Mouse (Mus musculus): Measurements from ENCODE around the gene Ttc23.

Ttc23 gene

GRCm38 (mm10) chr7:67741706-67742105 is 94.5 kb downstream of the Ttc23 start:
- DNase-seq (ENCODE audit: low spot score in 2 of 2) = no peak

DNA sequence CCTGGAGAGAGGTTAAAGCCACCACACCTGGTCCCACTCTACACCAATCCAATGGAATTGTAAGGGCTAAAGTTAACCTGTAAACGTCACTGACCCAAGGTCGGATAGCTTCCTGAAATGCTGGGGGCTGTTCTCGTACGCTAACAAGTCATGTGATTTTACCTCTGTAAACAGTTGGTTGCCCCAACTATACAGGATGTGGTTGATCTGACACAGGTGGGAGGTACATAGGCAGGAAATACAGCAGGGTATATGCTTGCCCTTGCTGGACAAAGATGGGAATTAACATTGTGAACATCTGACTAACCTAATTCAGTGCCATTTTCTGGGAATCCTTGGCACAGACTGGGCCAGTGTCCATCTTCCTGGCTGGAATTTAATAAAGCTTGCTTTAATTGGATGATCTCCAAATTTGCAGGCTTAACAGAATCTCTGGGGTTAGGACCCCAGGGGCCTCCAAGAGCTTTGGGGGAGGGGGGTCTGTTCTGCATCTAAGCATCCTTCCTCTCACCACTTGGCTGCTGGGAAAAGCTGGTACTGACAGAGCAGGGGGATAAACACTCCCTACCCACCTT is 100.6 kb downstream of the Ttc23 start:
- no peak for DNase-seq (ENCODE audit: low spot score in 2 of 2)

DNA sequence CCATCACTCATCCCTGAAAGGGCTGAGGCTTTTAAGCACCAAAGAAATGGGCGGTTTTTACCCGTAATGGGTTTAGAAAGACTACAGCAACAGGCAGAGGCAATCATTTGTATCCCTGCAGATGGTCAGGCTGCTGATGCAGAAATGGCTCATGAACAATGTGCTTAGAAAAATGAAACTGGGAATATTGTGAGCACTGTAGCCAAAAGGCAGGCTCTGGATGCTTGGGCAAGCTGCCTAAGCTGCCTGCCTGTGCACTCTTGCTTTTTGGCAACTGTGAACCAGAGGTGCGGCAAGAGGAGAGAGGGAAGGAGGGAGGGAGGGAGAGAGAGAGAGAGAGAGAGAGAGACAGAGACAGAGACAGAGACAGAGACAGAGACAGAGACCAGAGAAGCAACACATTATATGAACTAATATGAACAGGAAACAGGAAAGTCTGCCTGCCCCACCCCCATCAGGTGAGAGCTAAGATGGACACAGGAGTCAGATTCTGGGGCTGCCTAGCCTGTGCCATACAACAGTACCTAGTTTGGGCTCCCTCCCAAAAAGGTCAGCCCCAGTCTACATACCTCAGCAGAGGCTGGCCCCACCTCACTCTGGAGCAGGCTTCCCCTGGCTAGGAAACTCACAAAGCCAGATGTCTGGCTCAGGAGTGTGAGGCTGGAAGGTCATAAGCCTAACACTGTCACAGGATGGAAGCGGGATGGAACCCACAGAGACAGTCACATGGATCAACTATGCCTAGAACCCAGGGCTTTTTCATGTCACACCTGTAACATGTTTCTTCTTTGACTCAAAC is 102.4 kb downstream of the Ttc23 start:
- DNase-seq (ENCODE audit: low spot score in 2 of 2) = no peak

DNA sequence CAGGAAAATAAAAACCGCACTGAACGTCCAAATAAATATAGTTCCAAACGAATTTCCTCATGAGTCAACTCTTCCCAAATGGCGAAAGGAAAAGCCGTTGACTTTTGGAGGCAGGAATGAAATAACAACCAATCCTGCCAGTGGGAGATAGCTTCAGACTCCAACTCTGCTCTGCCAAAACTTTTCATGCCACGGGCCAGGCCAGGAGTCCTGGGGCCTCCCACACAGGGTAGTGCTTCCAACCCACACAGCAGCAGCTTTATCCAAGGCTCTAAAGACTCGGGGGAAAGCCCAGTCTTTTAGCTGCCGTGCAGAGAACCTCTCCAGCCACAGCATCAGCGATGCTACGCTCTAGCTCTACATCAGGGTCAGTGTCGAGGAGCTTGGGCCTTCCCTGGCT is 107.4 kb downstream of the Ttc23 start:
- no peak for DNase-seq (ENCODE audit: low spot score in 2 of 2)

DNA sequence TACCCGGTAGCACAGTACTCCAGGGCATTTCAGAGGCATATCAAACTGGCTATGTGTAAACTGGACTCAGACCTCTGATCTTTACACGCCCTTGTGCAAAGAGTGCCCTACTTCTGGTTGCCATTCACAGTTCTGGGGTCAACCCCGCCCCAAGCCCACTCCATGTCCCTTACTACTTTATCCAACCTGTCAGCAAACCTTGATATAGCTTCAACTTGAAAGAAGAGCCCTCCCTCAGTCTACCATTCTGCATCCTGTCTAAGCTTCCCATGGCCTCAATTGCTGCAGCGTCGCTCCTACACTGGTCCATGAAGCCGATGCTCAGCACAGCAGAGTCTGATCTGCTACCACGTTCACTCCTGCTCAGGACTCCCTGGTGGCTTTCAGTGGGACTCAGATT is 108.2 kb downstream of the Ttc23 start:
- no peak for DNase-seq (ENCODE audit: low spot score in 2 of 2)

DNA sequence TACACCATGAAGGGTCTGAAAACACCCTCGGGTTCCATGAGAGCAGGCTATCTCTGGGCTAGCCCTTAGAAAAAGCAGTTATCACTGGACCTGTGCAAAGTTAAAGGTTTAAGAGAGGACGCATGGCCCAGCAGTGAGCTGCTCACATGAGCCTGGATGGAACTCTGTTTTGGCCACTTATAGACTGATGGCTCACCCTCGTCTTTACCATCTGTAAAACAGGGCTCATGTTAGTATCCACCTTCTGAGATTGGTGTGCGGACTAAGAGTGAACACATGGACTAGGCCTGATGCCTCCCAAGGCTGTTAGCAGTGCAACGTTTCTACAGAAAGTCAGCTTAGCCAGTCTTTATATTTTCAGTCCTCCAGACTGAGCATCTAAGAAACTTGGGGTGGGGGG is 109.4 kb downstream of the Ttc23 start:
- DNase-seq (ENCODE audit: low spot score in 2 of 2) = no peak

DNA sequence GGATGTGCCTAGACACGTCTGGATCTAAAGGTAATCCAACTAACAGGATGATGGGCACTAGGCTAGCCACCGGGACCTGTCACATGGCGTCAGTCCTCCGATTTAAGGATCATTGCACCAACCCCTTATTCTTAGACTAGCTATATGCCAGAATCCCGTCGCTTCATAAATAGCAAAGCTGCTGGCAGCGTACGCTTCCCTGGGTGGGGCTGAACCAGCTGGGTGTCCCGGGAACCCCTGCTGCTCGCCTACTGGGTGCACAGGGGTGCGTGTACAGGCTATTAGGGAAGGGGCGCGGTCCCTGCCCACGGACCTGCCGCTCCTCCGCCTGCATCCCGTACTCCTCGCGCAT is 111.3 kb downstream of the Ttc23 start:
- DNase-seq (ENCODE audit: low spot score in 2 of 2) = no peak

DNA sequence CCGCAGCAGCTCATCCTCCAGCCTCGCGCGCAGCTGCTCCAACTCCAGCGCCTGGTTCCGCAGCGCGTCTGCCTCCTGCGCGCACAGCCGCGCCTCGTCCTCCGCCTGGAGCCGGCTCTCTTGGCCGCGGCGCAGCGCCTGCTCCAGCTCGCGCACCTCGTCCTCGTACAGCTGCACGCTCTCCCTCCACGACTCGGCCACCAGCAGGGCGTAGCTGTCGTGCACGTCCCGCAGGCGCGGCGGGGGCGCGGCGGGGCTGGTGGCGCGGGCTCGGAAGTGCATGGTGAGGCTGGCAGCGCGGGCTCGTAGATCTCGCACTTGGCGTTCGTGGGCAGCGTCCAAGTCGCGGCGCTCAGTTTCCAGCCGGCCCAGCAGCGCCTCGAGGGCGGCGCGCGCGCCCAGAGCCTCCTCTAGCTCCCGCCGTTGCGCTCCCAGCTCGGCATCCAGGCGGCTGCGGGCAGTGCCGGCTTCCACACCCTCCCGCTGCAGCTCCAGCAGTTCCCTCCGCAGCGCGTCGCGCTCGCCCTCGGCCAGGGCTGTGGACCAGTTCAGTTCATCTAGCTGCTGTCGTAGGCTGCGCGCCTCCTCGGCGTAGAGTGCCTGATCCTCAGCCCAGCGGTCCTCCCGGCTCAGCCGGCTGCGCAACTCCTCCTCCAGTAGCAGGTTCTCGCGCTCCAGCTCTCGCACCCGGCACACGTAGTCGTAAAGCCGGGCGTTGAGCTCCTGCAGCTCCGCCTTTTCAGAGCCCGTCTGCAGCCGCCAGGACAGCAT is 111.8 kb downstream of the Ttc23 start:
- DNase-seq (ENCODE audit: low spot score in 2 of 2) = peak; percentile 79 to 80

DNA sequence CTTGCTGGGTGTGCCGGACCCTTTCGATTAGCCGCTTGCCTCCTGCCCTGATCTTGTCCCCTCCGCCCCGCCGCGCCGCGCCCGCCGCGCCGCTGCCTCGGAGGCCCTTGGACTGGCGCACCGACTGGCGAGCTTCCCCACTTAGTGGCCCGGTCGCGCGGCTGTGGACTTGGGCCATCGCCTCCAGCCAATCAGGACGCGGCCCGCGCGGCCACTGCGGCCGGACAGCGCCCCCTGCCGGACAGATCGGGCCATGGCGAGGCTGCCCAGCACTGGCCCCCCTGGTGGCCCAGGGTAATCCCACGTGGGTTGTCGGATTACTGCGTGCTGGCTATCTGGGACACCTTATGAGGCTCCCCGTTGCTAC is 112.4 kb downstream of the Ttc23 start, which contains the start of gene Synm:
Synm (minus strand) TSS at position 114 of the 367 bp plus-strand sequence.
- peak; percentile 90 to 91 for DNase-seq (ENCODE audit: low spot score in 2 of 2)

GRCm38 (mm10) chr7:67763625-67764024 is 116.4 kb downstream of the Ttc23 start:
- no peak for DNase-seq (ENCODE audit: low spot score in 2 of 2)

DNA sequence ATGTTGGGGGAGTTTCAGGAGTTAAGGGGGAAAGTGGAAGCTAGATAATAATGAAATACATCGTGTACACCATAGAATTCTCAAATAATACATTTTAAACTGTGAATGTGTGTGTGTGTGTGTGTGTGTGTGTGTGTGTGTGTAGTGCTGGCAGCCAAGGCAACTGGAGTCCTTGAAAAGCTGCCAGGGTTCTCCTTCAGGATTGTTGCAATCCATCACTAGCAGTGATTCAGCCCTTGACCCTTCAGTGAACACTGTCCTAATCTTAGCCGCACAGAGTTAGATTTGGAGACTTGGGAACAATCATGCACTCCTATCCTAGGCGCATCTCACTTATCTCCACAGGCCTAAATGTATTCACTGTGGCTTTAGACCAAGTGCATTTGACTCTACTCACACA is 120.9 kb downstream of the Ttc23 start:
- no peak for DNase-seq (ENCODE audit: low spot score in 2 of 2)

- no peak for DNase-seq (ENCODE audit: low spot score in 2 of 2)
These were observed 122.3 kb downstream of the Ttc23 start for GRCm38 (mm10) chr7:67769487-67769886.

- DNase-seq (ENCODE audit: low spot score in 2 of 2) = no peak
These were observed 125.0 kb downstream of the Ttc23 start for GRCm38 (mm10) chr7:67772231-67772630.

DNA sequence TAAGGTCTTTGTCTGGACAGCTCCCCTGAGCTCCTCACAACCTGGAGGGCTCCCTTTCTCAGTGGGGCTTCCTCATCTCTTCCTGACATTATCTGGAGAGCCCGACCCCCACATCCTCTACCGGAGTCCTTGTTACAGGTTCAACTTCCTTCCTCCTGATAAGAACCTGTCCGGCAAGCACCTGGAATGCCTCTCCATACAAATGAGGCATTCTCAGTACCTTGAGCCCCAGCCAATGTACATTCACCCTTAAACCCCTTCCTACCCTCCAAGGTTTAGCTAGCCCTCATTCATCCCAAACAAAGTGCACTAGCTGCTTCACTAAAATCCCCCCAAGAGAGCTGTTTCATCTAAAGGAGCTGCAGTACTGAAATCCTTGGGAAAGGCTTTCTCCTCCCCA is 128.4 kb downstream of the Ttc23 start:
- DNase-seq (ENCODE audit: low spot score in 2 of 2) = no peak

- DNase-seq (ENCODE audit: low spot score in 2 of 2) = no peak
These were observed 129.6 kb downstream of the Ttc23 start for GRCm38 (mm10) chr7:67776636-67777305.

- no peak for DNase-seq (ENCODE audit: low spot score in 2 of 2)
These were observed 140.7 kb downstream of the Ttc23 start for GRCm38 (mm10) chr7:67787861-67788260.

DNA sequence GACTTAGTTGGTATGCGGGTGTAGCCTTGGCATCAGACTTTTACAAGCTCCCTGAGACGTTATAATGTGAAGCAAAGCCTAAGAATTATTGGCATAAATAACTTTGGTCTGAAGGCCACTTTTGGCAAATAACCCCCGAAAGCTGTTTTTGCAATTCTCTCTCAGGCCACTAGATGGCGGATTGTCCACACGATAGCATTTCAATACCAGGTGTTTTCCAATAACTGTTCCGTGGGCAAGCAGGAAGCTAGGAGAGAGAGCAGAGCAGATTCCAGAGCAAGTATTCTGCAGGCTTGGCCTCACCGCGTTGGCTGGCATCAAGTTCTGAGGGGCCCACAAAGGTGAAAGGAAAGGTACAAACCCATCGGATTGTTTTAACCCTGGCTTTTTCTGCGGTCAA is 141.5 kb downstream of the Ttc23 start:
- peak; percentile 63 to 79 for DNase-seq (ENCODE audit: low spot score in 2 of 2)

DNA sequence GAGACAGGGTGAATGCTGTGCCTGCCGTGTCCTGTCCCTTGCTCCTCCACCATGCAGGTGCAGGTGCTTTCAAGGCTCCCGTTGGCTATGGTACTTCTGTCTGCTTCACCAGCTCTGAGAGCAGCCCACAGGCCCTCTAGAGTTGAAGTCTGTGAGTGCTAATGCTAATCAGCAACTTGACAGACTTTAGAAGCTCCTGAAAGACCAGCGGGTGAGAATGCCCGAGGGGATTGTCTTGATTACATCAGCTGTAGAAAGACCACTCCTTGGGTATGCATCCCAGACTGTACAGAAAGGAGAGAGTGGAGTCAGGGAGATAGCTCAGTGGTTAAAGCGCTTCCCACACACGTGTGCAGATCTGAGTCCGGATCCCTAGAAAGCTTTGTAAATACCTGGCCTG is 144.0 kb downstream of the Ttc23 start:
- no peak for DNase-seq (ENCODE audit: low spot score in 2 of 2)

GRCm38 (mm10) chr7:67793449-67793848 is 146.2 kb downstream of the Ttc23 start:
- DNase-seq (ENCODE audit: low spot score in 2 of 2) = no peak

DNA sequence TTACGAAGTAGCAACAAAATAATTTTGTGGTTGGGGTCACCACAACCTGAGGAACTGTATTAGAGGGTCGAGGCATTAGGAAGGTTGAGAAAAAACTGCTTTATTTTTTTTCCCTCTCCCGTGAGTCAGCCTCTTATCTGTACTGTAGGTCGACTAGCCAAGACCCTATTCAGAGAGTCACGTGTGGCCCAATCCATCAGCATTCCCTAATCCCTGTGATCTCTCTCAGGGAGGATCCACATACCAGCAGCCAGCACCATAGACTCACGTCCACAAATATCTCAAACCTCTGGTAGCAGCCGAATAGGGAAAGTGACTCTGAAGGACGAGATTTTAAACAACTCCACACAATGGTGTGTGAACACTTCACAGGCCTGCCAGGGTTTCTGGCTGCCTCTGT is 149.9 kb downstream of the Ttc23 start:
- no peak for DNase-seq (ENCODE audit: low spot score in 2 of 2)

DNA sequence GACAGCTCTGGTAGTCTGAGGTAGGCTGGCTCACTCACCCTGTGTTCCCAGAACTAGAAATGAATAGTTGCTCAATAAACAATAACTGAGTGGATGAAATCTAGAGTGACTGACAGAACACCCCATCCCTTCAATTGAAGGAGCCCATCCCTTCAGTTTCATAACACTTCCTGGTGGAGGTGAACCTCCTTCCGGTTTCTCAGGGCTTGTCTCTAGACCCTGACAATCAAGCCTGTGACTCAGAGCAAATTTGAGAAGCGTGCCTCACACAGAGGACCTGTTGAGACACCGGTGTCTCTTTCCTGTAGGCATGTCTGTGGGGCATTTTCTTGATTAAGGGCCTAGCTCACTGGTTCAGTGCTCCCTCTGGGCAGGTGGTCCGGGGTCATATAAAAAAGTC is 151.3 kb downstream of the Ttc23 start:
- DNase-seq (ENCODE audit: low spot score in 2 of 2) = no peak

DNA sequence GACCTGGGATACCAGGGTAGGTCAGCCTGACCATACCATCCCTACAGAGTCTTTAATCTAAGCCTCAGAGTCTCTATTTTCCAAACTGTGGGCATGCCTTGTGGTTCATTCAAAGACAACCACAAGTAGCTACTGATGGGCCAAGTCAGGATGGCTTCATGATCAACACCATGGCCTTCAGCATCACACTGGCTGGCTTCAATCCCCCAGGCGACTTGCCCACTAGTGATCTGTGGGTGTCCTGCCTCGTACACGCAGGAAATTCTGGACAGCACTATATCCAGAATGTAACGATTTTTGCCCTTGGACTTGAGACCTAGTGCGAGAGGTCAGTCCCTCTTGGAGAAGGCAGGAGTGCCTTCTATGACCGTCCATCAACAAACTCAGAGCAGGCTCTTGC is 153.3 kb downstream of the Ttc23 start:
- DNase-seq (ENCODE audit: low spot score in 2 of 2) = no peak
